Mouse (Mus musculus): ENCODE results near the gene Nop14. TPM values are rescaled to one million over a fixed set of nuclear protein-coding genes. Genes with fewer than 3 reads are reported as not detected.

Nop14 gene
- polyA plus RNA-seq, 1 experiment from 2014 or later: 27.1 TPM

GRCm38 (mm10) chr5:34661909-34662308 lies 2.0 kb upstream of the Nop14 start:
- H3K4me3 ChIP-seq (ENCODE audit: low read depth, low read length): no peak overlapping the region
- no peaks in the 10 kb centered on the region for H3K9me3 ChIP-seq (ENCODE audit: control insufficient read depth, low read depth, low read length)
- H3K36me3 ChIP-seq (ENCODE audit: control insufficient read depth, insufficient read depth, low read length): no peaks in the 10 kb centered on the region
- no peak overlapping the region for H3K27ac ChIP-seq (ENCODE audit: low read length)
- ATAC-seq (ENCODE audit: insufficient number of reproducible peaks, insufficient read depth, low FRiP score, low read depth): no peak
- no peaks in the 10 kb centered on the region for H3K27me3 ChIP-seq (ENCODE audit: control insufficient read depth, insufficient read depth, low read length)
- H3K4me1 ChIP-seq (ENCODE audit: control insufficient read depth, insufficient read depth, low read length): peaks cover 5% of the 10 kb centered on the region; the same call in 1 of the 2 replicates
- H3K4me2 ChIP-seq (replicated peaks; ENCODE audit: low read depth, low read length): no peak overlapping the region
- 79% methylated on average over 4 of the region's 4 CpGs for WGBS
- no peak overlapping the region for H3K9ac ChIP-seq (replicated peaks; ENCODE audit: low read depth, low read length)

- Histone ChIP-seq H3K9me3 (ENCODE audit: control insufficient read depth, low read depth, low read length) (no peaks in the 10 kb centered on the region), H3K4me1 (ENCODE audit: control insufficient read depth, insufficient read depth, low read length) (peaks cover 5% of the 10 kb centered on the region; the same call in 1 of the 2 replicates), H3K4me2 (replicated peaks; ENCODE audit: low read depth, low read length) (peak overlapping the region; percentile 55), H3K27ac (ENCODE audit: low read length) (peak overlapping the region; percentile 77), H3K36me3 (ENCODE audit: control insufficient read depth, insufficient read depth, low read length) (peaks cover 9% of the 10 kb centered on the region; the same call in 1 of the 2 replicates), H3K4me3 (ENCODE audit: low read depth, low read length) (peak overlapping the region; percentile 58), H3K27me3 (ENCODE audit: control insufficient read depth, insufficient read depth, low read length) (no peaks in the 10 kb centered on the region), H3K9ac (replicated peaks; ENCODE audit: low read depth, low read length) (peak overlapping the region; percentile 61)
- WGBS: under 1% methylated on average over 57 of the region's 57 CpGs
- ATAC-seq (ENCODE audit: insufficient number of reproducible peaks, insufficient read depth, low FRiP score, low read depth): no peak
Measured at GRCm38 (mm10) chr5:34660591-34661130, 713 bp upstream of the Nop14 start.

GRCm38 (mm10) chr5:34657556-34657955 lies 2.4 kb downstream of the Nop14 start:
- no peak overlapping the region for H3K27ac ChIP-seq (ENCODE audit: low read length)
- ATAC-seq (ENCODE audit: insufficient number of reproducible peaks, insufficient read depth, low FRiP score, low read depth): no peak
- H3K4me2 ChIP-seq (replicated peaks; ENCODE audit: low read depth, low read length): no peak overlapping the region
- H3K27me3 ChIP-seq (ENCODE audit: control insufficient read depth, insufficient read depth, low read length): no peaks in the 10 kb centered on the region
- peaks cover 39% of the 10 kb centered on the region for H3K36me3 ChIP-seq (ENCODE audit: control insufficient read depth, insufficient read depth, low read length)
- no peak overlapping the region for H3K4me3 ChIP-seq (ENCODE audit: low read depth, low read length)
- 79% methylated on average over 8 of the region's 8 CpGs for WGBS
- H3K4me1 ChIP-seq (ENCODE audit: control insufficient read depth, insufficient read depth, low read length): peaks cover 5% of the 10 kb centered on the region; the same call in 1 of the 2 replicates
- H3K9ac ChIP-seq (replicated peaks; ENCODE audit: low read depth, low read length): no peak overlapping the region
- H3K9me3 ChIP-seq (ENCODE audit: control insufficient read depth, low read depth, low read length): no peaks in the 10 kb centered on the region

- 78% methylated on average over 9 of the region's 9 CpGs for WGBS
- no peak for ATAC-seq (ENCODE audit: insufficient number of reproducible peaks, insufficient read depth, low FRiP score, low read depth)
- H3K9ac ChIP-seq (replicated peaks; ENCODE audit: low read depth, low read length): no peak overlapping the region
- H3K4me2 ChIP-seq (replicated peaks; ENCODE audit: low read depth, low read length): no peak overlapping the region
- H3K9me3 ChIP-seq (ENCODE audit: control insufficient read depth, low read depth, low read length): no peaks in the 10 kb centered on the region
- no peak overlapping the region for H3K27ac ChIP-seq (ENCODE audit: low read length)
- no peaks in the 10 kb centered on the region for H3K27me3 ChIP-seq (ENCODE audit: control insufficient read depth, insufficient read depth, low read length)
- peaks cover 5% of the 10 kb centered on the region; the same call in 1 of the 2 replicates for H3K4me1 ChIP-seq (ENCODE audit: control insufficient read depth, insufficient read depth, low read length)
- no peak overlapping the region for H3K4me3 ChIP-seq (ENCODE audit: low read depth, low read length)
- H3K36me3 ChIP-seq (ENCODE audit: control insufficient read depth, insufficient read depth, low read length): peaks cover 62% of the 10 kb centered on the region
Measured at GRCm38 (mm10) chr5:34654881-34655280, 5.1 kb downstream of the Nop14 start.

- no peaks in the 10 kb centered on the region for H3K9me3 ChIP-seq (ENCODE audit: control insufficient read depth, low read depth, low read length)
- no peak overlapping the region for H3K4me3 ChIP-seq (ENCODE audit: low read depth, low read length)
- H3K9ac ChIP-seq (replicated peaks; ENCODE audit: low read depth, low read length): no peak overlapping the region
- H3K4me1 ChIP-seq (ENCODE audit: control insufficient read depth, insufficient read depth, low read length): no peaks in the 10 kb centered on the region
- no peak for ATAC-seq (ENCODE audit: insufficient number of reproducible peaks, insufficient read depth, low FRiP score, low read depth)
- no peak overlapping the region for H3K27ac ChIP-seq (ENCODE audit: low read length)
- peaks cover 81% of the 10 kb centered on the region for H3K36me3 ChIP-seq (ENCODE audit: control insufficient read depth, insufficient read depth, low read length)
- WGBS: 87% methylated on average over 5 of the region's 5 CpGs
- no peaks in the 10 kb centered on the region for H3K27me3 ChIP-seq (ENCODE audit: control insufficient read depth, insufficient read depth, low read length)
- H3K4me2 ChIP-seq (replicated peaks; ENCODE audit: low read depth, low read length): no peak overlapping the region
Measured at GRCm38 (mm10) chr5:34652961-34653360, 7.0 kb downstream of the Nop14 start.

- Histone ChIP-seq H3K9ac (replicated peaks; ENCODE audit: low read depth, low read length) (no peak overlapping the region), H3K4me2 (replicated peaks; ENCODE audit: low read depth, low read length) (no peak overlapping the region), H3K4me1 (ENCODE audit: control insufficient read depth, insufficient read depth, low read length) (no peaks in the 10 kb centered on the region), H3K27me3 (ENCODE audit: control insufficient read depth, insufficient read depth, low read length) (no peaks in the 10 kb centered on the region), H3K4me3 (ENCODE audit: low read depth, low read length) (no peak overlapping the region), H3K27ac (ENCODE audit: low read length) (no peak overlapping the region), H3K36me3 (ENCODE audit: control insufficient read depth, insufficient read depth, low read length) (peaks cover 87% of the 10 kb centered on the region), H3K9me3 (ENCODE audit: control insufficient read depth, low read depth, low read length) (no peaks in the 10 kb centered on the region)
- no peak for ATAC-seq (ENCODE audit: insufficient number of reproducible peaks, insufficient read depth, low FRiP score, low read depth)
- WGBS: 50% methylated on average over 4 of the region's 4 CpGs
Measured at GRCm38 (mm10) chr5:34647581-34647980, 12.4 kb downstream of the Nop14 start.

GRCm38 (mm10) chr5:34642932-34643331 lies 17.0 kb downstream of the Nop14 start:
- Histone ChIP-seq H3K9ac (replicated peaks; ENCODE audit: low read depth, low read length) (no peak overlapping the region), H3K27ac (ENCODE audit: low read length) (no peak overlapping the region), H3K4me3 (ENCODE audit: low read depth, low read length) (no peak overlapping the region), H3K4me1 (ENCODE audit: control insufficient read depth, insufficient read depth, low read length) (no peaks in the 10 kb centered on the region), H3K9me3 (ENCODE audit: control insufficient read depth, low read depth, low read length) (no peaks in the 10 kb centered on the region), H3K36me3 (ENCODE audit: control insufficient read depth, insufficient read depth, low read length) (peaks cover 83% of the 10 kb centered on the region), H3K4me2 (replicated peaks; ENCODE audit: low read depth, low read length) (no peak overlapping the region), H3K27me3 (ENCODE audit: control insufficient read depth, insufficient read depth, low read length) (no peaks in the 10 kb centered on the region)
- 70% methylated on average over 5 of the region's 5 CpGs for WGBS
- ATAC-seq (ENCODE audit: insufficient number of reproducible peaks, insufficient read depth, low FRiP score, low read depth): 0 out of 2 replicates have a peak, but pooled peaks have one; percentile 58

GRCm38 (mm10) chr5:34641991-34642390 lies 18.0 kb downstream of the Nop14 start:
- H3K36me3 ChIP-seq (ENCODE audit: control insufficient read depth, insufficient read depth, low read length): peaks cover 78% of the 10 kb centered on the region

More at GRCm38 (mm10) chr5:34641991-34642390, 18.0 kb downstream of the Nop14 start:
- Histone ChIP-seq H3K27me3 (ENCODE audit: control insufficient read depth, insufficient read depth, low read length) (no peaks in the 10 kb centered on the region), H3K9me3 (ENCODE audit: control insufficient read depth, low read depth, low read length) (no peaks in the 10 kb centered on the region), H3K27ac (ENCODE audit: low read length) (no peak overlapping the region), H3K4me1 (ENCODE audit: control insufficient read depth, insufficient read depth, low read length) (no peaks in the 10 kb centered on the region), H3K4me3 (ENCODE audit: low read depth, low read length) (no peak overlapping the region), H3K9ac (replicated peaks; ENCODE audit: low read depth, low read length) (no peak overlapping the region), H3K4me2 (replicated peaks; ENCODE audit: low read depth, low read length) (no peak overlapping the region)
- 78% methylated on average over 3 of the region's 3 CpGs for WGBS
- ATAC-seq (ENCODE audit: insufficient number of reproducible peaks, insufficient read depth, low FRiP score, low read depth): no peak
